Mouse (Mus musculus) gastrocnemius, postnatal 25 days (tissue): ENCODE data around the gene Prdm9. TPM values are rescaled to one million over a fixed set of nuclear protein-coding genes. Genes with fewer than 3 reads are reported as not detected.
"Not testable (repeated sequence)": the region's sequence is repeated elsewhere in the genome, so short reads cannot be mapped to it uniquely, and the experiment has no call there.

ENCODE experiments used
- DNase-seq: peaks from one replicate; pipeline ENCODE4 v3.0.0; 2022
- long read RNA-seq, 2 experiments: library from polyadenylated mRNA; stranded (forward); transcript quantifications; one replicate each; pipeline ENCODE4 v2.0.0; 2021
- total RNA-seq, 2 experiments: library from RNA; stranded (reverse); gene quantifications; 1 replicate in 1 of 2; 2 replicates in 1 of 2; pipeline ENCODE4 v1.2.3; 2021

Prdm9 gene
- total RNA-seq: 1 to 10 TPM; 3.0 to 3.3 TPM
- long read RNA-seq, experiment 1, partial matches to known transcripts: 0 of 1 reads
- long read RNA-seq, experiment 1, other reads (novel, unspliced or antisense): 1 of 1 reads
- long read RNA-seq, experiment 2, partial matches to known transcripts: 0 of 1 reads
- long read RNA-seq, experiment 2, other reads (novel, unspliced or antisense): 1 of 1 reads

DNA sequence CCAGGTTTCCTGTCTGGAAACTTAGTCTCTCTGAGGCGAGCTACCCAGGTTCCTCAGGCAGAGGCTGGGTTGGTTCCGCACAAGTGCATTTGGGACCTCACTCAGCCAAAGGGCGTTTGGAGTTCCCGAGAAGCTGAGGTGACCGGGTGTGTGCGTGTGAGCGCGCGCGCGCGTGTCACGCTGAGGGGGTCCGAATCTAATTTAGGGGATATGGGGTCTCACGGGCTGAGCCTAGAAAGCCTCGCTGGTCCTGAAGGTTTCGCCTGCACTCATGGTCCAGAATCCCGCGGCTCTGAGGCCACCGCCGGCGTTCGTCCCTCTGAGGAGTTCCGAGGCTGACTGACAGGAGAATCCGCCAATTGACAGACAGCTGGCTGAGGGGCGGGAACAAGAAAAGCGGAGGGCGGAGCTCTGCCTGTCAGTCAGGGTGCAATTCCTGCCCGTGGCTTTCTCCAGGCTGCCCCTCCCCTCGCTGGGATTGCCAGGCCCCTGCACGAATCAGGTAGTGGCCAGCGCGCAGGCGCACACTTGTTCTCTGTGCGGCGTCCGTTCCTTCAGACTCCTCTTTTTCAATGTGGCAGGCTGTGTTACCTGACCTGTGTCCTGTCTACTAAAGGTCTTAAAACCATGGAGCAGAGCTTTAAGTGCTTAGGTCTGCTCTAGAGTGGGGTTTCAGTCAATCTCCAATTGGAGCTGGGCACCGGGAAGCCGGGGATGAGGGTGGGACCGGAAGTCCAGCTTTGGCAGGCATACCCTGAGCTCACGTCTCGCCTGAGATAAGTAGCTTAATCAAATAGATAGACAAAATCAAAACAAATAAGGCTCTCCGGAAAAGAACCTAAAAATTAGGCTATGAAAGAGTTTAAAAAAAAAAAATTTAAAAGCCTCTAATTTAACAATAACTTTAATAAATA is at the start of gene Prdm9:
TSS of gene Prdm9 (minus strand) at position 341 of the 914 bp plus-strand sequence.
- peak; percentile 99 for DNase-seq

DNA sequence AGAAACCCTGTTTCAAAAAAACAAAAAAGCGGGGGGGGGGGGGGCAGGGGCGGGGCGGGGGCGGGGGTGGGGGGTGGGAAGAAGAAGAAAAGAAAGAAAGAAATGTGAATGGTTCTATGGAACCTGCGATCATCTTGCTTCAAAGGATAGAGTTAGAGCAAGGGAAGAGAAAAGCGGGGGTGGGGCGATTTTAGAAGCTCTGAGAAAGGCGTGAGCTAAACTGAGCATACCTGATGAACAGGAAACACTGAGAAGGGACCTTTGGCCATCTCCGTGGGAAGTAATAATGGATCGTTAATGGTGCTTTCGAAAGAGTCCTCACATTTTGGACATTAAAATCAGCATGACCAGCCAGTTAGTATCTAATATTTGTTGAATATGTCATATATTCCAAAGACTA is 35.3 kb upstream of the Prdm9 start:
- no peak for DNase-seq

DNA sequence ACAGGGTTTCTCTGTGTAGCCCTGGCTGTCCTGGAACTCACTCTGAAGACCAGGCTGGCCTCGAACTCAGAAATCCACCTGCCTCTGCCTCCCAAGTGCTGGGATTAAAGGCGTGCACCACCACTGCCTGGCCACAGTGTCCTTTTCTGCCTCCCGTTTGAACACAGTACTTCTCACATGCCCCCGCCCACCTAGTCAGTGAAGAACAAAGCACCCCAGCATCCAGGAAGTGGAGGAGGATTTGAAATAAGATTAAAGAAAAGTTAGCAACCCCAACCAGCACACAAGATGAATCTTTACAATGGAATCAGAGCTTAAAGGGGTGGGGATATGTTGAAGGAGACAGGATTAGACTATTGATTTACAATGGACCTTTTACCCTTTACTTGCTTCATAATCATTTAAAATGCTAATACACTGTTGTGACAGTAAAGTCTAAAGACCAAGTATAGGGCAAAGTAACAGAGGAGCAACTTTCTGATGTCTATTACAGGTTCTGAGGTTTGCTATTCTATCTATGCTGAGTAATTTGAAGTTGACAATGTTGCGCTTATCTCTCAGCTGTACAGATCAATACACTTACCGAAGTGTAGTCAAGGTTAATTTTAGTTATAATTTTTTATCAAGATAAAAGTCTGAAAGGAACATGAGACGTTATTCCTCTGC is 27.2 kb upstream of the Prdm9 start:
- no peak for DNase-seq

DNA sequence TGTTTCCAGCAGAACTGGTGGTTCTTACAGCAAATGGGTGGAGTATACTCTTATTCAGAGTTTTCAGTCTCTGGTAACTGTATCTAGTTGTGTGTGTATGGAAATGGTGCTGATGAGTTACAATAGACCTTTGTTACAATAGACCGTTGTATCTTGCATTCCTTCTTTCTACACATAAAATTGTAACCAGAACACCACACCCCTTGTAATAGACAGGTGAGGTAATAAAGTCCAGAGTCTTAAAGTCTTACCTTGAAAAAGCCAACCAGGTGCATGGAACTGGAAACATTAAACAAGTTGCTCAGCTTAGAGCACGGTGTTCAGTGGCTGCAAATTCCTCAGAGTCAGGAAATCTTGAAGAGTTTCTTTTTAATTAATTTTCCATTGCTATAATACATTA is 24.0 kb upstream of the Prdm9 start:
- DNase-seq: no peak

DNA sequence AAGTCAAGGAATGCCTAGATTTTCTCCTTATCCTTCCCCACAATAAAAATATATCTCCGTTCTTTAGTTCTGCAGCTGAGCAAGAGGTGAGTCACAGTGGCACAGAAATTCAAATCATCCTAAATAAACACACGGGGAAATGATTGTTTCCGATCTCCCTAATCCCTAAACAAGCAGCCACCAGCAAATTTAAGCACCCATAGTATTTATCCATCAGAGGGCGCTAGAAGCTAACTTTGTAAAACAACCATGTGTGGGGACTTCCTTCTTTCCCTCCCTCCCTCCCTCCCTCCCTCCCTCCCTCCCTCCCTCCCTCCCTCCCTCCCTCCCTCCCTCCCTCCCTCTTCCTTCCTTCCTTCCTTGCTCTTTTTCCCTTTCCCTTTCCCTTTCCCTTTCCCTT is 21.5 kb upstream of the Prdm9 start:
- DNase-seq: no peak

DNA sequence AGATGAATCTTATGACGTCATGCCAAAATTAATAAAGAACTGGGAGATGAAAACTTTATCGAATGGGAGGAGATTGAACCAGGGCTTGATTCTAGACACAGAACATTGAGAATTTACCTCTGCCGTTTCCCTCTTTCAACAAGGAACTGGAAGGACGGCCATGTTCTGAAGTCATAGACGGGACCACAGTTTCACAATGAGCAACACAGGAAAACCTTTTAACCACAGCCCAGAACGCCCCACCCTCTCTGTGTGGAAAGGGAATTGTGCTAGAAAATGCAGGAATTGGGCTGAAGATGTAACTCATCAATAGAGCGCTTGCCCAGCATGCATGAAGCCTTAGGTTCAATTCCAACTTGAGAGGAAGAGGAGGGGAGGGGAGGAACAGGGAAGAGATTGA is 18.9 kb upstream of the Prdm9 start:
- DNase-seq: no peak

DNA sequence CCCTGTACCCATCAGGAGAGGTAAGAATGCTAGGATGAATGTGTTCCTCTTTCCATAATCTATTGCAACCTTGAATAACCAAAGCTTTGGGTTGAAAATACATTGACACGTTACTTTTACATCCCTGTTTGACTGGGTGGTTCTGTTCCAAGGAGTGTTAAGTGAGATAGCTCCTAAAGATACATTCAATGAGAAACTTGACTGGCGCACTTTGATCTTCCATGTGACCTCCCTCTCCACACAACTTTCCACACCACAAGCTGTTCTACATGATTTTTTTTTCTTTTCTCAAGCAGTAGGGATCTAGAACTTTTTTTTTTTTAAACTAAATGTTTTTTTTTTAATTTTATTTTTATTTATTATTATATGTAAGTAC is 15.9 kb upstream of the Prdm9 start:
- no peak for DNase-seq

DNA sequence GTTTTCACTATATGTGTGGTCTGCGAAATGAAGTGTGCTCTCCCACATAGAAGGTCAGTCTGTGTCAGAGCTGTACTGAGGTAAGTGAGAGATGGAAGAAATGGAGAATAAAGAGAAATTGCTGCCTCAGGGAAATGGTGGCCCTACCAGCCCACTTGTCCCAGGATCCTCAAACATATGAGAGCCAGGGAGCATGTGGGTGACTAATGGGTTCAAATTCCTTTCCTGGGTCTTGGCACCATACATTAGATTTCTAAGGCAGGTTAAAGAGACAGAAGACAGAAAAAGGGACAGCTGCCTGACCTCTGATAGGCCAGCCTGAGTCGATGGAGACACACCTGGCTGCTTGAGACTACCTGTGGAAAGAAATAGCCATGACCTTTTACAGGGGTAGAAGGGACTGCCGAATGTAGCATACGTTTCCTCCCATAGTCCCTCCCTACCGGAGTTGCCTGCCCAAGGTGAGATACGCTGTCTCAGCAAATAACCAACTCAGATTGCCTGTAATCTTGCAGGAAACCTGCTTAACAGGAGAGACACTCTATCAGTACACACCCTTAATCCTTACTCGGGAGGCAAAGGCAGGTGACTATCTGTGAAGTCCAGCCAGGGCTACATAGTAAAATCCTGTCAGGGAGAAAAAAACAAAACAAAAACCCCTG is 15.4 kb upstream of the Prdm9 start:
- no peak for DNase-seq

DNA sequence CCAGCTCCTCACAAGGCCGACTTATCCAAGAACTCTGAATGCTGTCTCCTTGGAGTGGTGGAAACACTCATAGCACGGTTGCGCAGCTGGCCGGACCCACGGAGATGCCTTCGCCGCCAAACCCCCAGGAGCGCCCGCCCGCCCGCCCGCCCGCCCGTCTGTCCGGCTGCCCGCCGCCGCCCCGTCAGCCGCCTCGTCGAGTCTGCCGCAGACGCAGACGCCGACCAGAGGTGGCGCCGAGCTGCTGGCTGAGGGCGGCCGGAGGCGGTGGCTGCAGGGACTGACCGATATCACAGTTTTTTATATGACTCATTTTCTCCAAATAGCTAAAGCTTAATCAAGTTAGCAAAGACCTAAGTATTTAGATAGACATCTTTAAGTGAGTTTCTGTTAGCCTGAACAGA is 13.1 kb upstream of the Prdm9 start:
- DNase-seq: peak; percentile 25

DNA sequence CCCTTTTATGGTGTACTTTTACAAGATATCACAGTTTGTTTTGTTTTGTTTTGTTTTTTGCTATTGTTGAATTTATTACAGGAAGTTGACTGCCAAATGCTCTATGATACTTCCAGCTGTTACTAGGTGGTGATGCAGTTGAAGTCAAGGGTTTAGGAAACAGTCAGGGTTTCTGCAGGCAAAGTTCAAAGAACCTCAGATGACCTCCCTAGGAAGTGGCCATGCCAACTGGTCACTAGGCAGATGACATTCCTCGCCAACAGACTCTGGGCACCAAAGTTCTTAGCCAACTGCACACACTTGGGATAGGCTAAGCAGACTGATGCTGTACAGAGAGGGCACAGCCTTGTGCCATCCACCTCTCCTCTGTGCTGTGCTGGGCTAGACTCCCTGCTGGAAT is 10.9 kb upstream of the Prdm9 start:
- DNase-seq: no peak

DNA sequence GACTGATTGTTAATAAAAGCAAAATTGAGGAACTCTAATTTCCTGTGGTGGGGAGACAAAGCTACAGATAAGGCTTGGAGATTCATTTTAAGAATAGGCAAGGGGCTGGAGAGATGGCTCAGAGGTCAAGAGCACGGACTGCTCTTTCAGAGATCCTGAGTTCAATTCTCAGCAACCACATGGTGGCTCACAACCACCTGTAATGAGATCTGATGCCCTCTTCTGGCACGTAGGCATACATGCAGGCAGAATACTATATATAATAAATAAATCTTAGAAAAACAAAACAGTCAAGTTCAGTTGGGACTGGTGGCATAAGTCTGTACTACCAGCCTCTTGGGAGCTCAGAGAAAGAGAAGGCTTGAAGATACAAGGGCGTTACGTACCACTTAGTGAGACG is 2.8 kb upstream of the Prdm9 start:
- DNase-seq: no peak

DNA sequence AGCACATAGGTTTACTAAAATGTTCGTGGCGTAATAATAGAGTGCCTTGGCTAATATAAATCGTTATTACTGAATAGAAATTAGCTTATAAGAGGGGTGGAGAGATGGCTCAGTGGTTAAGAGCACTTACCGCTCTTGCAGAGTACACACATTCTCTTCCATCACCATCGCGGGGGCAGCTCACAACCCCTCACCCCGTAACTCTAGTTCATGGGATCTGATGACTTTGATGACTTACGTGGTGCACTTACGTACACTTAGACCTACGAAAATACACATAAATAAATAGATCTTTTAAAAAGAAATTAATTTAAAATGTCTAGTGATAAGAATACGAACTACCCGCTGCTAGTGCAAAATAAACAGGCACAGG is 760 bp upstream of the Prdm9 start:
- no peak for DNase-seq

DNA sequence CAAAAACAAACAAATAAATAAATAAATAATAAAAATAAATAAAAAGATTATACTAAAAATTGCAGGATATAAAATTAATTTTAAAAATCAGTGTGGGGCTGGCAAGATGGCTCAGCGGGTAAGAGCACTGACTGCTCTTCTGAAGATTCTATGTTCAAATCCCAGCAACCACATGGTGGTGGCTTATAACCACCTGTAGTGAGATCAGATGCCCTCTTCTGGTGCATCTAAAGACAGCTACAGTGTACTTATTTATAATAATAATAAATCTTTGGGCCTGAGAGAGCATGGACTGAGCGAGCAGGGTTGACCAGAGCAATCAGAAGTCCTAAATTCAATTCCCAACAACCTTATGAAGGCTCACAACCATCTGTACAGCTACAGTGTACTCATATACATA is 4.2 kb downstream of the Prdm9 start:
- no peak for DNase-seq

DNA sequence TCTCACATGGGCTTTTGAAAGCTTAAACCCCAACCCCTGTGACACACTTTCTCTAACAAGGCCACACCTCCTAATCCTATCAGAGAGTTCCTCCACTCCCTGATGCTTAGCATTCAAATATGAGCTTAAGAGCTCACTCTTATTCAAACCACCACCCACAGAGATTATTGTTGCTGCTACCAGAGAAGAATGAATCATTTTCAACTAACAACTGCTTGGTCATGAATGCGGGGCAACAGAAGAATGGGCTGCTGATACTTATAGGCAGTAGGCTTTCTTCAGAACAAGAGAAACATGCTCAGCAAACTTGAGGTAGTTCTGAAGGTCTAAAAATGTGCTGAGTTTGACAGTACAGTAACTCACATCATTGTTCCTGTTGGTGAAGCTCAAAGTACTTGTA is 14.4 kb downstream of the Prdm9 start:
- DNase-seq: no peak

DNA sequence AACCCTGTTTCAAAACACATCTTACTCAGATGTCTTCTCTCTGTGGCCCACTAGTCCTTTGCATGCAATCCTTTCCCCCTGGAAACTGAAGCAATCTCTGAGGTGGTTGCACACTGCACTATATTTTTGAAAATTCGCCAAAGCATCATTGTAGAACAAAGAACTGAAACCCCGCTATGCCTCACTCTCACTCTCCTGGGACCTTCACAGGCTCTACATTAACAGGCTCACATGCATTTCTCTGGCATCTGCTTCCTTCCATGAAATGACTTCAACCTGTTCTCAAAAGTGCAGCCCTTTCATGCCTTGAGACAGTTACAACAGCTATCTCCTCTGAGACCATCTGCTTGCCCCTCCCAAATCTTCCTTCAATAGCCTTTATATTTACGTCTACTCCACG is 17.7 kb downstream of the Prdm9 start:
- no peak for DNase-seq

DNA sequence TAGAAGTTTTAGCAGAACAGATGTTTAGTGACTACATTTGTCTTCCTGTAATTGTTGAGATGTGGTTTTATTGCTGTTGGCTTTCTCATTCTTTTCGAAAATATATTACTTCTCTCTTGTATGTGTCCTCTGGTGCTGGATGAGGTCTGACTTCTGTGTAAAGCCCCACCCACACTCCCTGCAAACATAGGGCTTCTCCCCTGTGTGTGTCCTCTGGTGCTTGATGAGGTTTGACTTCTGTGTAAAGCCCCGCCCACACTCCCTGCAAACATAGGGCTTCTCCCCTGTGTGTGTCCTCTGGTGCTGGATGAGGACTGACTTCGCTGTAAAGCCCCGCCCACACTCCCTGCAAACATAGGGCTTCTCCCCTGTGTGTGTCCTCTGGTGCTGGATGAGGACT is 20.3 kb downstream of the Prdm9 start:
- not testable (repeated sequence) for DNase-seq

DNA sequence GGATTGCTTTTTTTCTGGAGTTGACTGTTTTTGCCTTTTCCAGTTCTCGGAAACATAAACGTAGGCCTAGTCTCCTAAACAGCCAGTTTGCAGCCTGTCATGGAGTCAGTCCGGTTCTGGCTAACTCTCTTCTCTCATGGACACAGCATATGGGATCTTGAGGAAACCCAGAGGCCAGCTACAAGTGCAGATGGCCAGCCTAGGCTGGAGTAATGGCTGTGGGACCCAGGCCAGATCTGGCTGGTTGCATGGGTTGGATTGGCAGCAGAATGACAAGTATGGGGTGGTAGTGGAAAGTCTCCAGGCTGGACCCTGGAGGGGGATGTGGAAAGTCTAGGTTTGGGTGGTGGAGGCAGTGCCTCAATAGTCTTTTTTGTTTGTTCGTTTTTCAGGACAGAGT is 23.8 kb downstream of the Prdm9 start:
- DNase-seq: no peak

DNA sequence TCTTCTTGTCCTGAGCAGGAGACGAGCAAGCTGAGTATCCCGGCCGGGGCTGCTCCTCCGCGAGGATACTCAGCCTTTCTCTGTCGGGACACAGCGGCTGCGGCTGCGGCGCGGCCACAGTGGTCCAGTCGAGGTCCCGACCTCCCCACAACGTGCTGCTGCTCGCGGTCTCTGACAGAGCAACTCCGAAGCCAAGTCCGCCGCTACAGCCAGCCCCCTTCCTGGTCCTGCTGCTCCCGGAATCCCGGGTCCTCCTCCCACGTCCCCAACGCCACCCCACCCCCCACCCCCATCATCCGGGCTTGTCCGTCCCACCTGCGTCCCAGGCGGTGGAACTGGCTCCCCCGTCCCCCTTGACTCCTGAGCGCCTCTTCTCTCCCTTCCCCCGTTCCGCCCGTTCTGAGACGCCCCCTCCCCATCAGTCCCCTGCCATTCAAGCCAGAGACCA is 27.7 kb downstream of the Prdm9 start:
- DNase-seq: no peak

DNA sequence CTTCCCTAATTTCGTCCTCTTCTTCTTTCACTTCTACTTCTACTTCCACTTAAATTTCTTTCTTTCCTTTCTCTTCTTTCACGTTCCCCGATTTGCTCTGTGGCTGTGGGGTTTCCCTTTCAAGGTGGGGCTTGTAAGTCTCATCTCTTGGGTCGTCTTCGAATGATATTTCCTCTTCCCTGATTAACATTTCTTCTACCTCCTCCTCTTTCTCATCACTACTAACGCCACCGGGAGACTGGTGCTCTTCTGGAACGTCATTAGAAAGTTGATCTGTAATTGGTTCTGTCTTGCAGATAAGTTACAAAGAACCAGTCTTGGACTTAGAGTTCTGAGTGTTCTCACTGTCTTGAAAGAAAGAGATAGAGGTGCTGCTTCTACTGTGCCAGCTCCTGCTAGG is 28.2 kb downstream of the Prdm9 start:
- no peak for DNase-seq

DNA sequence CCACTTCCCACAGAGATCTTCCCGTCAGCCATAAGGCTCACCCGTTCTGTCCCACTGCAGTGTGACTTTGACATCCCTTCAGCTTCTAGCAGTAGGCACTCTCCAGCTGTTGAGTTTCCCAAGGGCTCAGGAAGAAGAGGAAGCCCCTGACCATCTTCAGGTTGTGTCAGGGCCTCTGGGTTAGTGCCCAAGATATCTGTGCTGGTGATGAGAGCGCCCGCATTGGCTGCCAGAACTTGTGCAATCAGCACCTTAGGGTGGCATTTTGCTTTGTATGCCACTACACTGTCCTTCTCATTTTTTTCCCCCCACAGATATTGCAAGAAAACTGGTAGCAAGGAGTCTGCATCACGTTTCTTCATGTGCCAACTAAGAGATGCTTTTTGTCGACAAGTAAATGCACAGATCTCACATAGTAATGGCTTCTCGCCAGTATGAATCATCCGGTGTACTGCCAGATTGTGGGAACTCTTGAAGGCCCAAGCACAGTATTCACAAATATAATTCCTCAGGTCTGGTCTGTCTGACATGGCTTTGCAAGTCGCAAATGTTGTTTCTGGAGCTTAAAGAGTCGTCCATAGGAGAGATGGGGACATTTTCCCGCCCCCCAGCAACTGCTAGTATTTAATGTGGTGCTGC is 28.9 kb downstream of the Prdm9 start:
- DNase-seq: no peak

DNA sequence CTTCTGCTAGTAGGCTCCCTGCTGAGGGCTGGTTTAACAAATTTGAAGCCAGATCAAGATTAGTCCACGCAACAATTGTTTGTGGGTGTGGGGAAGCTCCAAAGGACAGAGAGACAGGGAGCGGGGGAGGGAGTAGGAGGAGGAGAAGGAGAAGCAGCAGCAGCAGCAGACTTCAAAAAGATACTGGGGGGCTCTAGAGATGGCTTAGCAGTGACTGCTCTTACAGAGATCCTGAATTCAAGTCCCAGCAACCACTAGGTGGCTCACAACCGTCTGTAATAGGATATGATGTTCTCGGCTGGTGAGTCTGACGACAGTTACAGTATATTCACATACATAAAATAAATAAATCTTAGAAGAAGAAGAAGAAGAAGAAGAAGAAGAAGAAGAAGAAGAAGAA is 34.0 kb downstream of the Prdm9 start:
- no peak for DNase-seq

DNA sequence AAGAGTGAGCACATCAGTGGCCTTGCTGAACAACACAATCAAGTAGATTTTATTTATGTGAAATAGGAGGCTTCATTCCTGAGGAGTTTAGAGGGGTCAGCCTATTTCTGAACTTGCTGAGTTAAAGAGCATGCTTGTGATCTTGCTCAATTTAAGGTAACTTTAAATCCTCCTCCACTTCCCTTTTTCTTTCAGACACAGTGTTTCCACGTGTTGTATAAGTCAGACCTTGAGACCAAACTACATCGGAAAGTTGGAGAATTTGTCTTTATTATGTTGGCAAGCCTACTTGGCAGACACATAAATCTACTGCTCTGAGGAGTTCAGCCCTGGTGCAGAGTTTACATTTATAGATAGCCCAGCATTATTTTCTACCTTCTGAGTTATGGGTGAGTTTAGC is 35.3 kb downstream of the Prdm9 start:
- DNase-seq: no peak

DNA sequence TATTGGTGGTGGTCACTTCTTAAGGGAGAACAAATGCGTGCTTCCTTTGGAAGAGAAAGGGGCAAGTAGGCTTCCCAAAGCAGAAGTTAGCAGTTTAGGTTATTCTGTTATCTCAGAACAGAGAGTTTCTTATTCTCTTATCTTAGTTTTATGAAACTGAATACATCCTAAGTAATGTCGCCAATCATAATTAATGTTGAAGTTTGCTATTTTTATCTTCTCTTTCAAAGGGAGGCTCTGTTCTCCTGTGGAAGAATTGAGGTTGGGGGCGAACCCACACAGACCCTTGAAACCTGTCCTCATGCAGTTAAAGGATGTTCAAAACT is 36.4 kb downstream of the Prdm9 start:
- no peak for DNase-seq
